Mouse (Mus musculus) layer of hippocampus, adult 2 months (tissue): ENCODE results near the gene Pdlim4. TPM values are rescaled to one million over a fixed set of nuclear protein-coding genes. Genes with fewer than 3 reads are reported as not detected.
A peak's percentile ranks its signal among the peaks of the same experiment; 100 is the strongest.

ENCODE experiments used
- DNase-seq, 2 experiments: peaks; one replicate each; pipeline ENCODE4 v3.0.0; 2022; ENCODE audit warnings: low spot score in 2 of 2
- H3K27ac ChIP-seq: fragments of 200-600 bp; 2 replicates; pipeline ENCODE4 v1.8.1; 2022
- H3K4me3 ChIP-seq: fragments of 200-600 bp; 2 replicates; pipeline ENCODE4 v1.8.1; 2022; ENCODE audit warnings: mild to moderate bottlenecking
- CTCF ChIP-seq: fragments of 200-600 bp; conservative IDR thresholded peaks from 2 replicates; pipeline ENCODE4 v1.8.1; 2022; ENCODE audit warnings: antibody characterized with exemption, mild to moderate bottlenecking, moderate library complexity
- total RNA-seq, 2 experiments: library from RNA; stranded (reverse); gene quantifications; 2 replicates each; pipeline ENCODE4 v1.2.3; 2021

The Pdlim4 gene
- total RNA-seq, 2 experiments from 2014 or later = 13.4 to 14.3 TPM

GRCm38 (mm10) chr11:54106676-54107075, 37.9 kb upstream of the Pdlim4 start:
- no peak for TF ChIP-seq CTCF
- DNase-seq = no peak
- Histone ChIP-seq H3K4me3 (no peak overlapping the region), H3K27ac (peak overlapping the region; percentile 41; the same call in 1 of the 2 replicates)

DNA sequence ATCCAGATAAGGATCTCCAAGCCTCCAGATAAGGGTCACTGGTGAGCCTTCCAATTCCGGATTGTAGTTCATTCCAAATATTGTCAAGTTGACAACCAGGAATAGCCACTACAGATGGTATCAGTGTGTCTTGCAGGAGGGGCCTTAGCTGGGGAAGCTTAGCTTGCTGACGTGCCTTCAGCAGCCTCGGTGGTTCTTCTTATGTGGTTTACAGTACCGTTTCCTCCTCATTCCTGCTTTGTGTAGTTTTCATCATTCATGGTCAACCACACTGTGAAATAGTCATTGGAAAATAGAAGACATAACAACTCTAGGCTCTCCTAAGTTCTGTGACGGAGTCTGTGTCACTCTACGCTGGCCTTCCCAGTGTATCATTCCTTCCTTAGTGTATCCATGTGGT, 36.2 kb upstream of the Pdlim4 start:
- no peak overlapping the region for H3K4me3 ChIP-seq
- H3K27ac ChIP-seq = no peak overlapping the region
- DNase-seq = no peak
- TF ChIP-seq CTCF = no peak

- TF ChIP-seq CTCF = no peak
- Histone ChIP-seq H3K27ac (no peak overlapping the region), H3K4me3 (no peak overlapping the region)
- no peak for DNase-seq
These were observed 34.1 kb upstream of the Pdlim4 start for GRCm38 (mm10) chr11:54102706-54103449.

DNA sequence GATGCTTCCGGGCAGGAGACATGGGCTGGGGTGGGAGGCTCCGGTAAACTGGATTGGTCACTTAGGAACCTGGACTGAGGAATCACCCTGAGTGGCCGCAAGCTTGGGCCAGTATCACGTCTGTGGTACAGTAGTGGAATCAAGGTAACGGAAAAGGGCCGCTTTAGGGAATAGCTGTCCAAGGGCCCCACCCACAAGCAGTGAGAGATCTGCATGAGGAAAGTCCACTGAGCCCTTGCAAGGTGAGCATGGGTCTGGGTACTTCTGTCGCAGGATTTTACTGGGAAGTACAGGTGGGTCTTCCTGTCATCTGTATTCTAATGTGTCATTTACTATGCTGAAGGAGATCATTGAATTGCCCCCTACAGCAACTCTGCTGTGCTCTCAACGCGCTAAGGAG, 32.9 kb upstream of the Pdlim4 start:
- no peak overlapping the region; the same call in 1 of the 2 replicates for H3K27ac ChIP-seq
- no peak for DNase-seq
- TF ChIP-seq CTCF = no peak
- peak overlapping the region; percentile 88 for H3K4me3 ChIP-seq

DNA sequence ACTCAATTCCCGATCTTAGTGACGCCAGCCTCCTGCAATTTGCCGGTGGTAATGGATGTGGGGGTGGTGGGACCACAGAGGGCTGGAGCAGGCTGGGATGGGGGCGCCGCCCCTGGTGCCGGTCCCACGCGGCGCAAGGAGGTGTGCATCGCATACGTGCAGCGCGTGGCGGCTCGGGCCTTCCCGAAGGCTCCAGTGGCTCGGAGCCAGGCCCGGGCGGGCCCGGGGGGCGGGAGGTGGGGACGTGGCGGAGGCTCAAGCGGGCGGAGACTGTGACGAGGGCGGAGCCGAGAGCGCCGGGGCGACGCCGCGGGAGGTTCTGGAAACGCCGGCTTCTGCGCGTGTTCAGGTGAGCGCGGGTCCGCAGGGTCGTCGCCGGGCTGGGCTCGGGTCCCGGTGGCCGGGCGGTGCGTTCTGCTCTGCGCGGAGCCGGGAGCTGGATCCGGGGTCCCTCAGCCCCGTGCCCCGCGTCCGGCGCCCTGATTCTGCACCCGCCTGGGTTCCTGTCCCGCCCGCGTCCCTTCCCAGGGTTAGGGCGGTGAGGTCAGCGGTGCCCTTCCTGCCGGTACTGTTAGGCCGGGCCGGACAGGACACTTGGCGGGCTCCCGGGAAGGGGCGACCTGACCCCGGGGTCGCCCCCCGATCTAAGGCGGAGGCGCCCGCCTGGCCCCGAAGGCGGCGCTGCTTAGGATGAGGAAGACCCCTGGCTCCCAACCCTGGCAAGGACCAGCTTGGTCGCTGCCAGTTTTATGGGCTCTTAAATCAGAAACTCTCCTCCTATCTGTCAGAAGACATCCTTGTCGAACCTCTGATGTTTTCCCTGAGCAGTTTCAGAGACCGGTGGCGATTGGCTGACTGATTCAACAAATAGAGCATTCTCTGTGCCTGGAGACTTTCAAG, 32.1 kb upstream of the Pdlim4 start:
- H3K27ac ChIP-seq = peak overlapping the region; percentile 81

DNA sequence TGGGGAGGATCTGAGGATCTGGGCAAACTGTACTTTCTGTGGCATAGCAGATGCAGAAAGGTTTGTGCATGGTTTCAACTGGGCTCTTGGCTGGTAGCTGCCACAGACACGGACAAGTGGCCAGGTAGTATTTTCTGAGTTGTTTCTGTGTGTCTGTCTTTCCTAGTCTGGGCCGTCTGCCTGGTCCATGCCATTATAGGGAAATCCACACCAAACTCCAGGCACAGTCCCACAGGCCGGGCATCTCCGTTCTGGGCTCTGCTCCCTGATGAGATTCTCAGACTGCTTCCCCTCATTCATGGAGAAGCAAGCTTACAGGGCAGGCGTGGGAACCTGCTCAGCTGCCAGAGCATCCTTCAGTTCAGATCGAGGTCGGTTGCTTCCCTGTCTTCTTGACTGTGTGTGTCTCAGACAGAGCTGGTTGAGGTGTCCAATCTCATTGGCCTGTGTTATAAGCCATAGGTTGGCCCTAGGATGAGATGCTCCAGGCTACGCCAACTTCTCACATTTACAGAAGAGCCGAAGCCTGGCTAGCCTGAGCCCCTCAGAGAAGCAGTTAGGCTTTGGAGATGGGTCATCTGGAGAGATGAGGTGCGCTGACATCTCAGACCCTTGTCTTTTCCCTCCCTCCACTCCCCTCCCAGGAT, 31.4 kb upstream of the Pdlim4 start, which contains the start of gene P4ha2:
P4ha2 (plus strand) TSS at position 51 of the 647 bp plus-strand sequence.
- H3K4me3 ChIP-seq = peak within 1 kb of the TSS; percentile 88
- DNase-seq = no peak
- H3K27ac ChIP-seq = peak within 1 kb of the TSS; percentile 81
- TF ChIP-seq CTCF = no peak

More for the DNA sequence above, 32.1 kb upstream of the Pdlim4 start:
- peak in 1 of 2 experiments; percentile 65 for DNase-seq
- no peak for TF ChIP-seq CTCF
- peak overlapping the region; percentile 88 for H3K4me3 ChIP-seq

DNA sequence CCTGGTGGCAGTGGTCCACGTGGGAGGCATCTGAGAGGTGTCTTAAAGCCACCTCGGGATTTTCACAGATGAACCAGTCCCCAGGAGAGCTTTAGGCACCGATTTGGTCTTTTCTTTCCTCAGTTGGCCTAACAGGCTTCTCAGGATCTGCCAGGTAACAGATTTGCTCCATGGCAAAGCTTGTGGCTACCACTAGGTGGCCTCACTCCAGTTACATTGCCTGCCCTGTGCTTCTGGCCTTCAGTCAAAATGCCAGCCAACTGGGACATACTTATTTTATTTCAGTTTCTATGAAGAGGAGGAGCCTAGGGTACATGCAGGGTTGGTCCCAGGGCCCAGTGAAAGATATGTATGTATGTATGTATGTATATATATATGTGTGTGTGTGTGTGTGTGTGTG, 24.2 kb upstream of the Pdlim4 start:
- no peak overlapping the region for H3K4me3 ChIP-seq
- DNase-seq = no peak
- H3K27ac ChIP-seq = no peak overlapping the region
- peak; percentile 86 for TF ChIP-seq CTCF

- TF ChIP-seq CTCF = no peak
- H3K4me3 ChIP-seq = no peak overlapping the region
- DNase-seq = no peak
- no peak overlapping the region for H3K27ac ChIP-seq
These were observed 23.4 kb upstream of the Pdlim4 start for GRCm38 (mm10) chr11:54092188-54092587.

- H3K27ac ChIP-seq = no peak overlapping the region
- no peak overlapping the region for H3K4me3 ChIP-seq
- peak; percentile 30 for TF ChIP-seq CTCF
- no peak for DNase-seq
These were observed 22.9 kb upstream of the Pdlim4 start for GRCm38 (mm10) chr11:54091726-54092125.

GRCm38 (mm10) chr11:54090091-54090879, 21.5 kb upstream of the Pdlim4 start:
- Histone ChIP-seq H3K4me3 (no peak overlapping the region), H3K27ac (no peak overlapping the region)
- DNase-seq = no peak
- no peak for TF ChIP-seq CTCF

DNA sequence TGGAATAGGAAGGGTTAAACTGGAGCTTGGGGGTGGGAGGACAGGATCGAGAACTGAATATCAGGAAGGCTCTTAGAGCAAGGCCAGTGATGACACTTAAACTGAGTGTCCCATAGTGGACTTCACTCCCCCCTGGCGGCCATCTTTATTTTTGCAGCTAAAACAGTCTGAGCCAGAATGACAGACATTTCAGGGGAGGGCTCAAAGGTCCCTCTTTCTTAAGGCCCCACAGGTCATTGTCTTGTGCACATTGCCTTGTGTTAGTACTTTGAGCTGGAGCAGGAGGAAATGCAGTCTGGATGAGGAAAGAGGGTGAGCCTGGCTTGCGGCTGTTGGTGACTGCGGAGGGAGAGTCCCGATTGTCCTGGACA, 20.1 kb upstream of the Pdlim4 start:
- peak; percentile 63 to 81 for DNase-seq
- Histone ChIP-seq H3K4me3 (no peak overlapping the region), H3K27ac (no peak overlapping the region)
- peak; percentile 91 for TF ChIP-seq CTCF

- no peak for DNase-seq
- no peak for TF ChIP-seq CTCF
- no peak overlapping the region for H3K27ac ChIP-seq
- H3K4me3 ChIP-seq = no peak overlapping the region
These were observed 19.6 kb upstream of the Pdlim4 start for GRCm38 (mm10) chr11:54088253-54088946.
